Mouse (Mus musculus) spleen, postnatal 14 days (tissue): Measurements from ENCODE around the gene Cfap97d1.

Source experiments
- DNase-seq, 2 experiments: peaks; one replicate each; pipeline ENCODE4 v3.0.0; 2021 to 2022; ENCODE audit warnings: low spot score in 2 of 2

The Cfap97d1 gene

DNA sequence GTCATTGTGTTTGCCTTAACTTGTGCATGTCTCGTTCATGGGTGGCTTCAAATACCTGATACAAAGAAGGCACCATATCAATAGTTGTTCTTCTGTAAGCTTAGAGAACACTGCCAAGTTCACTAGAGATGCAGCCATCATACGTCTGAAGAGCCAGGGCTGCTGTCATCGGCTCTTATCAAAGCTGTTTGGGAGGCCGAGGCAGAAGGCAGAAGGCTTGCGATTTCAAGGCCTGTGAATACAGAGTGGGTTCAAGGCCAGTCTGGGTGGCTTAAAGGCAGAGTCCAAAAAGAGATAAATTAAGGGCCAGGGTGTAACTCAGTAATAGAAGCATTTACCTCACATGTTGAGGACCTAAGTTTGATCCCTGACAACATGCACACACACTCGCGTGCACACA lies 52.3 kb downstream of the Cfap97d1 start:
- DNase-seq = no peak

DNA sequence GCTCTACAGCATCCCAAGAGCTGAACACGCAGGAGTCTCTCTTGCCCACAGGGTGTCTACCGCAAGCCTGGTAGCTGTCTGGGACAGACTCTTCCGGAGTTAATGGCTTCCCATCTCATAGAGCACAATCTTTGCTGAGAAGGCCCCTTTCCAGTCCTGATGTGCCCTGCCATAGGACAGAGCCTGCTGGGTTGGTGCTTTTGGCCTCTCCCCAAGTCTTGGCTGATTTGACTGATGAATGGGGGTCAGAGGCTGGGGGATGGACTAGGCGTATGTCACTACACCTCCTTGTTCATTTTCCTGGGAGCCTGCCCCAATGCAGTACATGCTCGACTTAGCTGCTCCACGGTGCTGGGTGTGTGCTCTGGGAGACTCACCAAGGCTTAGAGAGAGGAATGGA lies 53.7 kb downstream of the Cfap97d1 start:
- DNase-seq = no peak

DNA sequence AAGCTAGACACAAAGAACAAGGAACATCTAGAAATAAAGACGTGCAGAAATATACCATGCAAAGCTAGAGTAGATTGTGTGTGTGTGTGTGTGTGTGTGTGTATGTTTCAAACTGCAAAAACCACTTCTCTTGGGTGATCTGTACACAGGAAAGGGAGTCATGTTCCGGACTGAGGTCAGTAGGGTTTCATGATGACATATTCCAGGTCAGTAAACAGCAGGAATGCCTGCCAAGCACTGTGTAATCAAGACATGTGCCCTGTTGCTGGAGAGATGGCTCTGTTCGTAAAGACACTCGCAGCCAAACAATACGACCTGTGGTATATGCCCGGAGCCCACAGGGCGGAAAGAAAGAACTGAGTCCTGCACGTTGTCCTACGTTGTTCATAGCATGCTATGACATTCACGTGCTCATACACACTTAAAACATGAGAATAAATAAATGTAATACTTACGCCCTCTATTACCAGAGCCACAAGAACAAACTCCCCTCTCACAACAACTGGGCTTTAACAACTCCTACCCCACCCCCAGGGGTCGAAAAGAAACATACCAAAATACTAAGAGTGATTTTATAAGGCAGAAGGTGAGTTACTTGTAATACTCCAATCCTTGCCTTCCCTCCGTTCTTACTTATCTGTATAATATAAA lies 55.5 kb downstream of the Cfap97d1 start:
- DNase-seq = no peak

DNA sequence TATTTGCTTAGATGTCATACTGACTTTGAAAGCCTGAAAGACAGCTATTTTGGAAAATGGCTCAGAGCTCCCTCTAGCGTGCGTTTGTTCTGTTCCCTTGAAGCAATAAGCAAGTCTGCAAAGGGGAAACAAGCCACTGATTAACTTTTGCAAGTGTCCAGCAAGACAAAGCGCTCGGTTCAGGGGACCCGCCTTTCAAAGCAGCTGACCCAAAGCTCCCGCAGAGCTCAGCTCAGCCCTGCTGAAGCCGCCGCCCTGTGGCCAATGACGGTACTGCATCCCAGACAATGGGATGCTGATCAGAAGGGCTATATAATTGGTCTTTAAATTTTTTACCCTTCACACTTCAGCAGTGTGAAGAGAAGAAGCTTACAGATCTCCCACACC lies 56.1 kb downstream of the Cfap97d1 start:
- DNase-seq = peak; percentile 48 to 70

GRCm38 (mm10) chr11:102040646-102041045 lies 56.6 kb downstream of the Cfap97d1 start:
- no peak for DNase-seq

DNA sequence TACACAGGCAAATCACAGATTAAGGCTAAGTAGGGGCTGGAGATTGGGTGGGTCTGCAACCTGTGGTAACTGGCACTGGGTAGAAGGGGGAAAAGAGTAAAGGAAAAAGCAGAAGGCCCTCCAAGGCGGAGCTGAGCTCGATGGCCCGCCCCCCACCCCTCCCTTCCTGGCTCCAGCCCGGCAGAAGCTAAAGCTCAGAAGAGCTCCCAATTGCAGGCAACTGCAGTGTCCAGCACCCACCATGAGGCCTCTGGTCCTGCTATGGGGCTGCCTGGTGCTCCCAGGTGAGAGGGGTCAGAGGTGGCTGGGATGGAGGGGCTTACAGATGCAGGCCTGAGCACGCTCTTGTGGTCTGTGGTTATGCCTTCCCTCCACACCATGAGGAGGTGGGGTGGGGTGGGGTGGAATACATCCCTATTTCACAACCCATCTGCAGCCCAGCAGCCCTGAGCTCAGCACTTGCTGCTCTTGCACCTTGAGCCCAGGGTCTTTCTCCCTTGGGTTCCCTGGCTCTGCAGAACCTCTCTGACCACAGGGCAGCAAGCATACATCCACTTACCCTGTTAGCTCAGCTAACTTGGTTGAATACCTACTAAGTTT lies 57.4 kb downstream of the Cfap97d1 start, which contains the start of gene Cd300lg:
Gene Cd300lg, plus strand, starts transcription at position 160 of the 600 bp plus-strand sequence.
- no peak for DNase-seq
